Mouse (Mus musculus): ENCODE results near the gene Pdf. TPM values are rescaled to one million over a fixed set of nuclear protein-coding genes. Genes with fewer than 3 reads are reported as not detected.

The Pdf gene
- total RNA-seq, 2 experiments from 2014 or later, result 49.4 to 49.6 TPM

Small RNAs within 50 kb of the gene (microRNA-seq; reads per million reads assigned to microRNA genes)
- gene Mir7075, result 0.81 to 1.3 reads per million in 2 experiments

Other genes with a start within 250 kb of the Pdf start
- gene Has3, start 178.4 kb downstream of the Pdf start, total RNA-seq (2021), result 1 to 10 TPM; 1.2 to 1.9 TPM
- 10 to 100 TPM; 19.2 to 23.0 TPM for gene Utp4, start 155.0 kb downstream of the Pdf start, total RNA-seq (2021)
- gene Sntb2, start 112.9 kb downstream of the Pdf start, total RNA-seq (2021), result 10 to 100 TPM; 19.9 to 21.0 TPM
- gene Vps4a, start 17.4 kb downstream of the Pdf start, total RNA-seq (2021), result 10 to 100 TPM; 55.6 to 59.1 TPM
- 10 to 100 TPM; 18.6 to 18.9 TPM for gene Cog8, start 8.1 kb upstream of the Pdf start, total RNA-seq (2021)
- 10 to 100 TPM; 19.5 to 24.2 TPM for gene Nip7, start 8.3 kb upstream of the Pdf start, total RNA-seq (2021)
- not detected for gene Tmed6, start 17.0 kb upstream of the Pdf start, total RNA-seq (2021)
- gene Terf2, start 47.9 kb upstream of the Pdf start, total RNA-seq (2021), result 10 to 100 TPM; 14.4 to 15.0 TPM
- gene Cyb5b, start 102.0 kb upstream of the Pdf start, total RNA-seq (2021), result 10 to 100 TPM; 35.0 to 39.5 TPM
- gene Nfat5, start 244.9 kb upstream of the Pdf start, total RNA-seq (2021), result 10 to 100 TPM; 36.5 to 36.6 TPM